Mouse (Mus musculus): Measurements from ENCODE around the gene AI854703. TPM values are rescaled to one million over a fixed set of nuclear protein-coding genes. Genes with fewer than 3 reads are reported as not detected.

AI854703 gene
- 14.2 and 17.8 TPM in 2 replicates for polyA plus RNA-seq (2014; fragmentation: Nextera tagmentation; extraction: Ambion mirVana)

GRCm38 (mm10) chr6:48626464-48626863 lies at the start of gene AI854703:
AI854703 (plus strand) TSS chr6:48626764.
- 0 out of 2 replicates have a peak, but pooled peaks cover 5% of the 10 kb centered on the region for H3K36me3 ChIP-seq (ENCODE audit: control insufficient read depth, insufficient read depth, low read length)
- no peak for DNase-seq

GRCm38 (mm10) chr6:48578736-48579135 lies 47.8 kb upstream of the AI854703 start:
- Histone ChIP-seq H3K9me3 (ENCODE audit: control insufficient read depth, low read length) (no peaks in the 10 kb centered on the region), H3K27ac (replicated peaks; ENCODE audit: low read depth, low read length) (no peak overlapping the region), H3K9ac (replicated peaks; ENCODE audit: low read length) (no peak overlapping the region), H3K4me2 (ENCODE audit: low read length) (no peak overlapping the region), H3K4me3 (replicated peaks; ENCODE audit: low read depth, low read length) (no peak overlapping the region), H3K27me3 (ENCODE audit: control insufficient read depth, insufficient read depth, low read length) (no peaks in the 10 kb centered on the region), H3K36me3 (ENCODE audit: control insufficient read depth, insufficient read depth, low read length) (no peaks in the 10 kb centered on the region), H3K4me1 (ENCODE audit: control insufficient read depth, insufficient read depth, low read length) (no peaks in the 10 kb centered on the region)
- no peak for ATAC-seq (ENCODE audit: low FRiP score, low TSS enrichment)
- 70% methylated on average over 5 of the region's 5 CpGs for WGBS
- no peak for DNase-seq

More at GRCm38 (mm10) chr6:48626464-48626863, at the start of gene AI854703:
- no peak within 1 kb of the TSS for H3K27ac ChIP-seq (replicated peaks; ENCODE audit: low read depth, low read length)
- no peaks in the 10 kb centered on the region for H3K9me3 ChIP-seq (ENCODE audit: control insufficient read depth, low read length)
- peak within 1 kb of the TSS; percentile 75 for H3K4me2 ChIP-seq (ENCODE audit: low read length)
- H3K4me3 ChIP-seq (replicated peaks; ENCODE audit: low read depth, low read length): peak within 1 kb of the TSS; percentile 40
- H3K9ac ChIP-seq (replicated peaks; ENCODE audit: low read length): peak within 1 kb of the TSS; percentile 32
- ATAC-seq (ENCODE audit: low FRiP score, low TSS enrichment): no peak
- H3K27me3 ChIP-seq (ENCODE audit: control insufficient read depth, insufficient read depth, low read length): peaks cover 16% of the 10 kb centered on the region
- WGBS: 27% methylated on average over 8 of the region's 8 CpGs
- peaks cover 7% of the 10 kb centered on the region; the same call in 1 of the 2 replicates for H3K4me1 ChIP-seq (ENCODE audit: control insufficient read depth, insufficient read depth, low read length)

GRCm38 (mm10) chr6:48579215-48579648 lies 47.3 kb upstream of the AI854703 start:
- Histone ChIP-seq H3K27ac (replicated peaks; ENCODE audit: low read depth, low read length) (no peak overlapping the region), H3K4me1 (ENCODE audit: control insufficient read depth, insufficient read depth, low read length) (no peaks in the 10 kb centered on the region), H3K4me2 (ENCODE audit: low read length) (no peak overlapping the region), H3K27me3 (ENCODE audit: control insufficient read depth, insufficient read depth, low read length) (no peaks in the 10 kb centered on the region), H3K9ac (replicated peaks; ENCODE audit: low read length) (no peak overlapping the region), H3K4me3 (replicated peaks; ENCODE audit: low read depth, low read length) (no peak overlapping the region), H3K36me3 (ENCODE audit: control insufficient read depth, insufficient read depth, low read length) (no peaks in the 10 kb centered on the region), H3K9me3 (ENCODE audit: control insufficient read depth, low read length) (no peaks in the 10 kb centered on the region)
- DNase-seq (no peak), ATAC-seq (ENCODE audit: low FRiP score, low TSS enrichment) (no peak)
- WGBS: 47% methylated on average over 5 of the region's 5 CpGs

GRCm38 (mm10) chr6:48581257-48581656 lies 45.3 kb upstream of the AI854703 start:
- Histone ChIP-seq H3K4me3 (replicated peaks; ENCODE audit: low read depth, low read length) (no peak overlapping the region), H3K9ac (replicated peaks; ENCODE audit: low read length) (no peak overlapping the region), H3K27ac (replicated peaks; ENCODE audit: low read depth, low read length) (no peak overlapping the region), H3K9me3 (ENCODE audit: control insufficient read depth, low read length) (no peaks in the 10 kb centered on the region), H3K27me3 (ENCODE audit: control insufficient read depth, insufficient read depth, low read length) (no peaks in the 10 kb centered on the region), H3K36me3 (ENCODE audit: control insufficient read depth, insufficient read depth, low read length) (no peaks in the 10 kb centered on the region), H3K4me2 (ENCODE audit: low read length) (no peak overlapping the region), H3K4me1 (ENCODE audit: control insufficient read depth, insufficient read depth, low read length) (no peaks in the 10 kb centered on the region)
- ATAC-seq (ENCODE audit: low FRiP score, low TSS enrichment) (no peak), DNase-seq (no peak)
- 17% methylated on average over 3 of the region's 3 CpGs for WGBS

GRCm38 (mm10) chr6:48582037-48582436 lies 44.5 kb upstream of the AI854703 start:
- Histone ChIP-seq H3K4me2 (ENCODE audit: low read length) (no peak overlapping the region), H3K9me3 (ENCODE audit: control insufficient read depth, low read length) (no peaks in the 10 kb centered on the region), H3K9ac (replicated peaks; ENCODE audit: low read length) (no peak overlapping the region), H3K4me1 (ENCODE audit: control insufficient read depth, insufficient read depth, low read length) (no peaks in the 10 kb centered on the region), H3K36me3 (ENCODE audit: control insufficient read depth, insufficient read depth, low read length) (no peaks in the 10 kb centered on the region), H3K27me3 (ENCODE audit: control insufficient read depth, insufficient read depth, low read length) (no peaks in the 10 kb centered on the region), H3K27ac (replicated peaks; ENCODE audit: low read depth, low read length) (no peak overlapping the region), H3K4me3 (replicated peaks; ENCODE audit: low read depth, low read length) (no peak overlapping the region)
- WGBS: 72% methylated on average over 3 of the region's 3 CpGs
- DNase-seq: peak; percentile 92
- ATAC-seq (ENCODE audit: low FRiP score, low TSS enrichment): no peak

- Histone ChIP-seq H3K9me3 (ENCODE audit: control insufficient read depth, low read length) (no peaks in the 10 kb centered on the region), H3K27ac (replicated peaks; ENCODE audit: low read depth, low read length) (no peak within 1 kb of the TSS), H3K9ac (replicated peaks; ENCODE audit: low read length) (no peak within 1 kb of the TSS), H3K4me2 (ENCODE audit: low read length) (no peak within 1 kb of the TSS), H3K27me3 (ENCODE audit: control insufficient read depth, insufficient read depth, low read length) (no peaks in the 10 kb centered on the region), H3K4me1 (ENCODE audit: control insufficient read depth, insufficient read depth, low read length) (0 out of 2 replicates have a peak, but pooled peaks cover 6% of the 10 kb centered on the region), H3K4me3 (replicated peaks; ENCODE audit: low read depth, low read length) (no peak within 1 kb of the TSS), H3K36me3 (ENCODE audit: control insufficient read depth, insufficient read depth, low read length) (no peaks in the 10 kb centered on the region)
- DNase-seq (no peak), ATAC-seq (ENCODE audit: low FRiP score, low TSS enrichment) (no peak)
- WGBS: 76% methylated on average over 6 of the region's 6 CpGs
Measured at GRCm38 (mm10) chr6:48589194-48589750, 37.3 kb upstream of the AI854703 start, which contains the start of gene Gm45021. Gm45021 (plus strand) TSS chr6:48589610.

- H3K4me1 ChIP-seq (ENCODE audit: control insufficient read depth, insufficient read depth, low read length): peaks cover 16% of the 10 kb centered on the region
- H3K27me3 ChIP-seq (ENCODE audit: control insufficient read depth, insufficient read depth, low read length): no peaks in the 10 kb centered on the region
- peaks cover under 1% of the 10 kb centered on the region; the same call in 1 of the 2 replicates for H3K9me3 ChIP-seq (ENCODE audit: control insufficient read depth, low read length)
- ATAC-seq (ENCODE audit: low FRiP score, low TSS enrichment): no peak
- no peak overlapping the region for H3K4me2 ChIP-seq (ENCODE audit: low read length)
- H3K9ac ChIP-seq (replicated peaks; ENCODE audit: low read length): no peak overlapping the region
- no peak overlapping the region for H3K4me3 ChIP-seq (replicated peaks; ENCODE audit: low read depth, low read length)
- 94% methylated on average over 3 of the region's 3 CpGs for WGBS
- no peak for DNase-seq
- no peak overlapping the region for H3K27ac ChIP-seq (replicated peaks; ENCODE audit: low read depth, low read length)
- peaks cover 7% of the 10 kb centered on the region for H3K36me3 ChIP-seq (ENCODE audit: control insufficient read depth, insufficient read depth, low read length)
Measured at GRCm38 (mm10) chr6:48591221-48591845, 35.2 kb upstream of the AI854703 start.

GRCm38 (mm10) chr6:48591871-48592270 lies 34.7 kb upstream of the AI854703 start:
- no peak overlapping the region for H3K4me2 ChIP-seq (ENCODE audit: low read length)
- H3K27ac ChIP-seq (replicated peaks; ENCODE audit: low read depth, low read length): no peak overlapping the region
- peaks cover 12% of the 10 kb centered on the region for H3K36me3 ChIP-seq (ENCODE audit: control insufficient read depth, insufficient read depth, low read length)
- WGBS: 93% methylated on average over 6 of the region's 6 CpGs
- no peak overlapping the region for H3K4me3 ChIP-seq (replicated peaks; ENCODE audit: low read depth, low read length)
- H3K4me1 ChIP-seq (ENCODE audit: control insufficient read depth, insufficient read depth, low read length): peaks cover 16% of the 10 kb centered on the region
- no peak for ATAC-seq (ENCODE audit: low FRiP score, low TSS enrichment)
- peaks cover 6% of the 10 kb centered on the region for H3K9me3 ChIP-seq (ENCODE audit: control insufficient read depth, low read length)
- no peak for DNase-seq
- no peak overlapping the region for H3K9ac ChIP-seq (replicated peaks; ENCODE audit: low read length)
- no peaks in the 10 kb centered on the region for H3K27me3 ChIP-seq (ENCODE audit: control insufficient read depth, insufficient read depth, low read length)

Data from midbrain, embryonic 14.5 days (tissue).